Mouse (Mus musculus): ENCODE measurements around the gene Znrf1. TPM values are rescaled to one million over a fixed set of nuclear protein-coding genes. Genes with fewer than 3 reads are reported as not detected.

The Znrf1 gene
- total RNA-seq, 2 experiments from 2014 or later = 58.6 to 69.8 TPM

DNA sequence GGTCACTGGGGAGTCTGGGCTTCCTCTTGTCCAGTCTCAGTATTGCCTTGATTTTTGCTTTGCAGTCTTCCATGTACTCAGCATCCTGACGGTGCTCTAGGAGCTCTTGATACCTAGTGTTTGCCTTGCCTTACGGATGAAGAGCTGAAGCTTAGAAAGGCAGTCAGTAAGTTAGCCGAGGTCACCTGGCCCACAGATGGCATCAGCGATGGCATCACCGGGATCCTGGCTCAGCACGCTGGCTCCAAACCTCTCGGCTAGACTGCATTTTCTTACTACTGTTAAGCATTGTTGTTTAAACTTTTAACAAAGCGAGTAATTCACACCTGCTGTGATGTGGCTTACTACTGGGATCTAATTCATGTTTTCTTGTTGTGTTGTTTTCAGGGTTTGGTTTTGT is 22.5 kb upstream of the Znrf1 start:
- TF ChIP-seq CTCF (IDR thresholded peaks at IDR 0.05) = no peak
- H3K4me3 ChIP-seq = peak overlapping the region; percentile 1; the same call in 1 of the 2 replicates
- intact Hi-C loops (cut with DNase I) = no loop called here
- H3K27ac ChIP-seq = peak overlapping the region; percentile 54
- DNase-seq = no peak

DNA sequence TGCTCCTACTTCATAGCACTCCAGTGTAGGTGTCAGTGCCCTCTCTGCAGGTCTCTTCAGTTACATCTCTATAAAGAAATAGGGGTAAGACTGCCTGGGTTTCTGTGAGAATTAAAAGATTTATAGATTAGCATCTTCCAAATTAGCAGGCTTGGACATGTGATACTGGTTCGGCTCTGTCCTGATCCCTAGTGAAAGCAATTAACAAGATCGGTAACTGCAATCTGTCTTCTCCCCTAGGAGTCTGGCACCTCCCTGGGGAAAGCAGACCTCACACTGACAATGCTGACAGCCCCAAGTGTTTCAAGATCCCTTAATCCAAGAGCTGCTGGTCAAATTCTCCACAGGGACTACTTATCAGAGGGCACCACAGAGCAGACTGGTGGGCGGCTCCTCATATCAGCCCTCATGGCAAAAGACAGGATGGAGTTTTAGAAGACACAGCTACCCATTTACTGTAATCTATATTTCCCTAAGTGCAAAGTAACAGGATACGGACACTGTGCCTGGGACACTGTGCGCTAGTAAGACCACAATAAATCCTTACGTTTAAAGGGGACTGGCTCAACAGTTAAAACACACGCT is 19.4 kb upstream of the Znrf1 start:
- Histone ChIP-seq H3K4me3 (no peak overlapping the region), H3K27ac (no peak overlapping the region)
- no peak for TF ChIP-seq CTCF (IDR thresholded peaks at IDR 0.05)
- DNase-seq = no peak
- intact Hi-C loops (cut with DNase I) = no loop called here

DNA sequence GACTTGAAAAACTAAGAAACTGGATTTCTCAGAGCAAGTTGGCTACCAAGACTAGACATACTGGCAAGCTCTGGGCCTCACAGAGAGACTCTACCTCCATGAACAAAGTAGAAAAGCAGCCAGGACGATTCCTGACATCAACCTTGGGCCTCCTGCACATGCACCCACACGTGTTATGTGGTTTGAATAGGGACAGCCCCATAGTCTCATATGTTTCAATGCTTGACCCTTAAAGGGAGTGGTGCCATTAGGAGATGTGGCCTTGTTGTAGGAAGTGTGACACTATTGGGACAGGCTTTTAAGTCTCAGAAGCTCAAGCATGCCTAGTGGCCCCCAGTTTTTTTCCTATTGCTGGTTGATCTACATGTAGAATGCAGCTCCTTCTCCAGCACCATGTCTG is 18.4 kb upstream of the Znrf1 start:
- no peak for TF ChIP-seq CTCF (IDR thresholded peaks at IDR 0.05)
- intact Hi-C loops (cut with DNase I) = no loop called here
- no peak for DNase-seq
- Histone ChIP-seq H3K27ac (no peak overlapping the region), H3K4me3 (no peak overlapping the region)

DNA sequence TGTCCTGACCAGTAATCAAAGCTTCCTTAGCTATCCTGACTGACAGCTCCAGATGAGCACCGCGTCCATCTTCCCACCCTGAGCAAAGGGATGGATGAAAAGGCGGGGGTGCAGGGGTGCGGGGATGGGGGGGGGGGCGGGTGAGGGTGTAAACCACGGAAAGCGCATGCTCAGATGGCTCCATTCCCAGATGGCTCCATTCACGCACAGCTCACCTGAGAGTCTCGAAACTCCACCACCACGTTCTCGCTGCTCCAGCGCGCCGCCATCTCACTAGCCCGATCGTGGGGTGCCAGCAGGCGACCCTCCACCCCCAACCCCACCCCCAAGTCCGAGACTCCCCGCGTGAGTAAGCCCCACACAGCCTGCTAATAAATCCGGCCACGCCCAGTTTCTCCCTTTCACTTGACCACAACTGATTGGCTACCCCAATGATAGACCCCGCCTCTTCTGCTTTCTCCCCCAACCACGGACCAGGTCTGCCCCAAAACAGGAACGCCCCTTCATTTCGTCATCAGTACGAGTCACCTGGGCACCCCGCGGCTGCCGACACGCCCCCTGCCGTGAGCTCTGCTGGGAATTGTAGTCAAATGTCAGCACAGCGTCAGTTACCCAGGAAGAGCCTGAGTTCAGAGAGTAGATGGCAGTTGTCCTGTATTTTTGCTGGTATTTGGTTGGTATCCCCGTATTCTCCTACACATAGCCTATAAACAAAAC is 14.0 kb upstream of the Znrf1 start, which contains the start of gene Wdr59:
Gene Wdr59 (minus strand): TSS at position 380 of the 717 bp plus-strand sequence.
- Histone ChIP-seq H3K4me3 (peak within 1 kb of the TSS; percentile 83), H3K27ac (peak within 1 kb of the TSS; percentile 94)
- TF ChIP-seq CTCF (IDR thresholded peaks at IDR 0.05) = peak; percentile 20; the same call in 1 of the 2 replicates
- intact Hi-C loops (cut with DNase I) = no loop called here
- DNase-seq = peak; percentile 97

DNA sequence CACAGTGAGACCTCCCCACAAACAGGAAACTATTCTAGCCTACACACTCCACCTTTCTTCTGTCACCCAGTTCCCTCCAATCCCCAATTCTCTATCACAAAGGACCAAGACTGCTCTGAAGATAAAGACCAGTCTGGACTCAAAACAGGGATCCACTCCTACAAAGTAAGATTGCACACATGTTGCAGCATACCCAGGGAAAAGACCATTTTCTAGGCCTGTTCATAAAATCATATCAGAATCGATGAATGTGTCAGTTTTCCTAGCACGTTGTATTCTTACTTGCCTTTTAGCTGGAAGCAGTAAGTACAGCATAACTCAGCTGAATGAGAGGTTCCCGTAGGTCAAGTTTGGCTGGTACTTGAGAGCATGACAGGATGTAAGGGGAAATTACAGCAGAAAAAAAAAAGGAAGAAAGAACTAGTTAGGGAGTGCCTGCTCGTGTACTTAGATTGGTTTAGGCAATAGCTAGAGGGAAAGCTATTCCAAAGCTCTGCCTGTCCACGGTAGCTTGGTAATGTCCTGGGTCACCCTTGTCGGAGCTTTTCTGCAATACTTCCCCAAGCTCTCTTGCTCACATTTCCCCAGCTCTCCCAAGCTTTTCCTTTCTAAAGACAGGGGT is 9.4 kb upstream of the Znrf1 start:
- DNase-seq = no peak
- no peak overlapping the region for H3K4me3 ChIP-seq
- no peak overlapping the region for H3K27ac ChIP-seq
- no peak for TF ChIP-seq CTCF (IDR thresholded peaks at IDR 0.05)
- intact Hi-C loops (cut with DNase I) = no loop called here

DNA sequence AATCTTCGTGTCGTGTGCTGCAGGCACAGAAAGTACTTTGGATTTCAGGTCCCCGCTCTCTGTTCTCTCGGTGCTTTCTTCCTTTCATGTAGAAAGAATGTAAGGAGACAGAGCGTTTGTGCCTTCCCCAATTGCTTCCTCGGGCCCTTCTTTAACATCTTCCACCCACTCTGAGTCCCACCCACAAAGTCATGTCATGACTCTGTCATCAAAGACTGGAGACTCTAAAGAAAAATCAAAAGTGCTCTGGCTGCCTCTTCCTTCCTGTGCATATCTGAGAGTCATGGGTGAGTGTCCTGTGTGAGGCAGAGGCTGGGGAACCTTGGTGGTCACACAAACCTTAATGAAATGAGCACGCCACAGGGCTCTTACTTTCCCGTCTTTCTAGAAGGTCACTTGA is 8.7 kb upstream of the Znrf1 start:
- no peak for TF ChIP-seq CTCF (IDR thresholded peaks at IDR 0.05)
- no peak for DNase-seq
- intact Hi-C loops (cut with DNase I) = no loop called here
- Histone ChIP-seq H3K4me3 (no peak overlapping the region), H3K27ac (no peak overlapping the region)

DNA sequence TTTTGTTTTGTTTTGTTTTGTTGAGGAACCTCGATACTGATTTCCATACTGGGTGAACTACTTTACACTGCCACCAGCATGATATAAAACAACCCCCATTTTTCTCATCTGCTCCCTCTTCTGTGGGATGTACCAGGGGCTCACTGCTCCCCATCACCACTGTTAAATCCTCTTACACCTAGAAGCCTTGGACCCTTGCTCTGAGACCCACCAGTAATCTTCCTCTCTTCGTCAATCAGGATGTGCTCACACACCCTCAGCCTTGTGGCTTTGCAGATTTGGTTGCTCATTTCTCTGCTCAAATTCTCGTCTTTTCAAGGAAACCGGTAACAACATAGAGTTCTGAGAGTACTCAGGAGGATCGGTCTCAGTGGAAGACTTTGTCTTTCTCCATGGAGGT is 7.8 kb upstream of the Znrf1 start:
- DNase-seq = no peak
- TF ChIP-seq CTCF (IDR thresholded peaks at IDR 0.05) = no peak
- no peak overlapping the region for H3K4me3 ChIP-seq
- intact Hi-C loops (cut with DNase I) = no loop called here
- no peak overlapping the region for H3K27ac ChIP-seq

DNA sequence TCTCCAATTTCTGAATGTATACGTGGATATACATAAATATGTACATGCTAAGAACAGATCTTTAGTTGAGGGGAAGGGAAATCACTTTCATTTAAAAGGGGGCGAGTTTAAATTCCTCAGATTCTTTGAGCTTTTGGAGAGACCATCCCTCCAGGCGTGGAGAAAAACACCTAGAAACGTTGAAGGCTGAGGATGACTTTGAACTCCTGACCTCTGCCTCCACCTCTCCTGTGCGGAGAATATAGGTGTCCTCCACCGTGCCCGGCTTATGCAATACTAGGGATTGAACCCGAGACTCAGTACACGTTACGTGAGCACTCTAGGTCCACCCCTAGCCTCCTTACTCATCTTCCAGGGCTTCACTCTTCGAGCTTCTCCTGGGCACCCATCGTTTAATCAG is 4.7 kb upstream of the Znrf1 start:
- Histone ChIP-seq H3K27ac (no peak overlapping the region), H3K4me3 (no peak overlapping the region)
- TF ChIP-seq CTCF (IDR thresholded peaks at IDR 0.05) = no peak
- intact Hi-C loops (cut with DNase I) = no loop called here
- no peak for DNase-seq

DNA sequence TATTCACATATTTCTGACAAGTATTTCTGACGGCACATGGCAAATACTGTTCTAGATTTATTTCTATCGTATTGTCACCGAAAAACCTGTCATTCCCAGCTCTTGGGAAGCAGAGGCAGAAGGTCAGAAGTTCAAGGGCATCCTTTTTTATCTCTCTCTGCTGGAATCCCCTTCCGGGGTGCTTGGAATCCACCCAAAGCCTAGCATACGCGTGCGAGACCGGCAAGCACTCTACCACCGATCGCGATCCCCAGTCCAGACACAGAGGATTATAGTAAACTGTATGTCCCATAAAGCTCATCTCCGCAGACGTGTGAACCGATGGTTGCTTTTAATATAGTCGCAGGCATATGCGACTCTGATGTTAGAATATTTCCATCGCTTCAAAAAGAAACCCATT is 4.3 kb upstream of the Znrf1 start:
- H3K27ac ChIP-seq = no peak overlapping the region
- intact Hi-C loops (cut with DNase I) = no loop called here
- TF ChIP-seq CTCF (IDR thresholded peaks at IDR 0.05) = no peak
- no peak overlapping the region for H3K4me3 ChIP-seq
- no peak for DNase-seq

DNA sequence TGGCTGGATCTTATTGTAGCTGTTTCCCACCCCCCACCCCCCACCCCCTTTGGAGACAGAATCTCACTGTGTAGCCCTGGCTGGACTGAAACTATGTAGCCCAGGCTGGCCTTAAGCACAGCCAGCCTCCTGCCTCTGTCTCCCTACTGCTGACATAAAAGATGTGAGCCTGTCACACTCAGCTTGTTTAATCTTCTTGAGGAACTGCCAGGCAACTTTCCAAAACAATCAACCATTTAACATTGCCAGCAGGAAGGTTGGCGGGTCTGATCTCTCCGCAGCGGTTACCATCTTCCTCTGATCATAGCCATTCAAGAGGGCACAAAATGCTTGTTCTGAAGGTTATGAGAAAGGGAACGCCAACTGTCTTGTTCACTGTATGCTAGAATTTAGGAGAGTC is 2.4 kb upstream of the Znrf1 start:
- Histone ChIP-seq H3K27ac (no peak overlapping the region), H3K4me3 (no peak overlapping the region)
- TF ChIP-seq CTCF (IDR thresholded peaks at IDR 0.05) = no peak
- intact Hi-C loops (cut with DNase I) = no loop called here
- DNase-seq = no peak

DNA sequence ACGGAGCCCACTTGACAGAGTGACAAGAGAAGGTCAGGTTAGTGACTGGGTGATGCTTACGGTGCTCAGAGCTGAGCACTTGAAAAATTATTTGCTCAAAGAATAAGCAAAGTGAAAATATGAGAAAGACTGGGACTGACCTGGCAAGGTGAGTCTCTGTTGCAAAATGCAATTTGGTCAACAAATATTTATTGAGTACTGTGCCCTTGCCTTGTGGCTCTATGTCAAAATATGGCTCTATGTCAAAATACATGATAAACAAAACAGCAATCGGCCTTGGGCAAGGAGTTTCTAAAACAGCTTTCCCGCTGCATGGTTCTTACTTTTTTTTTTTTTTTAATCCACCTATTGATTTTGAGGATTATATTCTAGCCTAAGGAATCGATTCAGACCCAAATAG is 406 bp upstream of the Znrf1 start:
- Histone ChIP-seq H3K4me3 (peak overlapping the region; percentile 94), H3K27ac (peak overlapping the region; percentile 95; the same call in 1 of the 2 replicates)
- intact Hi-C loops (cut with DNase I) = loop anchor here (1.0 kb wide), 2 partner anchors 91 to 127 kb away; no protein-coding TSS in a partner anchor
- no peak for TF ChIP-seq CTCF (IDR thresholded peaks at IDR 0.05)
- DNase-seq = no peak

DNA sequence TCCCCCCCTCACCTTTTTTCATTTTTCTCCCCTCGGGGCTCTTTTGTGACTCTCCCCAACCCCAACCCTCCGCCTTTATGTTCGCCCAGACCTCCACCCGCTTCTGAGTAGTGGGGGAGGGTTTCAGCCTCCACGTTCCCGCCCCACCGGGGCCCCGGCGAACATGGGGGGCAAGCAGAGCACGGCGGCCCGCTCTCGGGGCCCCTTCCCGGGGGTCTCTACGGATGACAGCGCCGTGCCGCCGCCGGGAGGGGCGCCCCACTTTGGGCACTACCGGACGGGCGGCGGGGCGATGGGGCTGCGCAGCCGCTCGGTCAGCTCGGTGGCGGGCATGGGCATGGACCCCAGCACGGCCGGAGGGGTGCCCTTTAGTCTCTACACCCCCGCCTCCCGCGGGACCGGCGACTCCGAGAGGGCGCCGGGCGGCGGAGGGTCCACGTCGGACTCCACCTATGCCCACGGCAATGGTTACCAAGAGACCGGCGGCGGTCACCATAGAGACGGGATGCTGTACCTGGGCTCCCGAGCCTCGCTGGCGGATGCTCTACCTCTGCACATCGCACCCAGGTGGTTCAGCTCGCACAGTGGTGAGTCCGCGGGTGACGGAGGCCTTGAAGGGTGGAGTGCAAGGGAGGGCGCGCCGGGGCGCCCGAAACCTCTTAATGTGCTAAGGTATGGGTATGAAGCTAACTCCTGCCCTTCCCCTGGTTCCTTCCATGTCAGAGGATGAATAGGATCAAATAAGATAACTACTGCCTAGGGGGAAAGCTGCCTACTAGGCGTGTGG is 1.3 kb downstream of the Znrf1 start:
- TF ChIP-seq CTCF (IDR thresholded peaks at IDR 0.05) = no peak
- H3K27ac ChIP-seq = peak overlapping the region; percentile 95
- peak overlapping the region; percentile 94 for H3K4me3 ChIP-seq
- DNase-seq = peak; percentile 57
- intact Hi-C loops (cut with DNase I) = loop anchor here (2.0 kb wide), 1 partner anchor 14 kb away; no protein-coding TSS in a partner anchor

Data from gastrocnemius, adult 2 months (tissue).